Mouse (Mus musculus) heart, postnatal 0 days (tissue): ENCODE data around the gene Mta1.

ENCODE experiments used
- CTCF ChIP-seq: IDR thresholded peaks from 2 replicates; pipeline ENCODE4 v1.5.1; 2016; ENCODE audit warnings: antibody characterized with exemption, control low read depth, low read depth
- EP300 ChIP-seq: IDR thresholded peaks from 2 replicates; pipeline ENCODE4 v1.6.1; 2016; ENCODE audit warnings: antibody characterized with exemption, low read depth

DNA sequence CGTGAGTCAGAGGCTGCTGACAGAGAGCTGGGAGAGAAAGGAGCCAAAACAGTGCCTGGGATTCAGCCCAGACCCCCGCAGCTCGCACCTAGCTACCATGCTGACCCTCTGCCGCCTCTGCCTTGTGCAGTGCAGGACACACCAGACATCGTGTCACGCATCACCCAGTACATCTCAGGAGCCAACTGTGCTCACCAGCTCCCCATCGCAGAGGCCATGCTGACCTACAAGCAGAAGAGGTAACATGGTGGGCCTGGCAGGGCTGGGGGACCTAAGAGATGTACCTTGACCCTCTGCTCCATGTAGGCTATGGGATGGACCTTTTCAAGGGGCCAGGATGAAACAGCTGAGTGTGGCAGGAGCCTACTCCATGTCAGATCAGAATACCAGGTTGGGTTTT lies 34.4 kb upstream of the Mta1 start:
- TF ChIP-seq CTCF, result no peak
- TF ChIP-seq EP300, result no peak
